Mouse (Mus musculus) adrenal gland, adult 18-20 months (tissue): ENCODE measurements at regions not wholly inside any gene's neighbourhood (a gene's known extent, or its start where the extent isn't known, plus 50 kb on each side); places are given as distances from the start of the nearest gene placed in this dataset.
A peak's percentile ranks its signal among the peaks of the same experiment; 100 is the strongest.

Experiments used
- DNase-seq, 2 experiments: peaks; one replicate each; pipeline ENCODE4 v3.0.0; 2021 to 2022; ENCODE audit warnings: low spot score in 2 of 2

- DNase-seq = no peak
Observed at GRCm38 (mm10) chr9:46824703-46825102, 173.8 kb upstream of the Gm4791 start.

- DNase-seq = no peak
Observed at GRCm38 (mm10) chr9:46819808-46820207, 178.7 kb upstream of the Gm4791 start.

- DNase-seq = no peak
Observed at GRCm38 (mm10) chr9:46819376-46819775, 179.2 kb upstream of the Gm4791 start.

- no peak for DNase-seq
Observed at GRCm38 (mm10) chr9:46816126-46816525, 182.4 kb upstream of the Gm4791 start.

- peak; percentile 52 to 53 for DNase-seq
Observed at GRCm38 (mm10) chr9:46814478-46815241, 183.9 kb upstream of the Gm4791 start.

- no peak for DNase-seq
Observed at GRCm38 (mm10) chr9:46810266-46810665, 188.3 kb upstream of the Gm4791 start.

GRCm38 (mm10) chr9:46795446-46795845, 203.1 kb upstream of the Gm4791 start:
- DNase-seq = no peak

- DNase-seq = no peak
Observed at GRCm38 (mm10) chr9:46789036-46789435, 209.5 kb upstream of the Gm4791 start.

- DNase-seq = no peak
Observed at GRCm38 (mm10) chr9:46788456-46788855, 210.1 kb upstream of the Gm4791 start.

- no peak for DNase-seq
Observed at GRCm38 (mm10) chr9:46784355-46784975, 214.1 kb upstream of the Gm4791 start.

- no peak for DNase-seq
Observed at GRCm38 (mm10) chr9:46783597-46784354, 214.8 kb upstream of the Gm4791 start.

- no peak for DNase-seq
Observed at GRCm38 (mm10) chr9:46781681-46782080, 216.9 kb upstream of the Gm4791 start.

- DNase-seq = no peak
Observed at GRCm38 (mm10) chr9:46778769-46779168, 219.8 kb upstream of the Gm4791 start.

GRCm38 (mm10) chr9:46774821-46775220, 223.7 kb upstream of the Gm4791 start:
- no peak for DNase-seq

- DNase-seq = no peak
Observed at GRCm38 (mm10) chr9:46760247-46760646, 238.3 kb upstream of the Gm4791 start.

- DNase-seq = no peak
Observed at GRCm38 (mm10) chr9:46757005-46757672, 241.4 kb upstream of the Gm4791 start.

GRCm38 (mm10) chr9:46751981-46752380, 246.6 kb upstream of the Gm4791 start:
- DNase-seq = no peak

GRCm38 (mm10) chr9:46749441-46749840, 249.1 kb upstream of the Gm4791 start:
- DNase-seq = no peak

GRCm38 (mm10) chr9:46746266-46746665, 252.3 kb upstream of the Gm4791 start:
- DNase-seq = peak in 1 of 2 experiments; percentile 12

- DNase-seq = no peak
Observed at GRCm38 (mm10) chr9:46740496-46740895, 258.0 kb upstream of the Gm4791 start.

- DNase-seq = peak in 1 of 2 experiments; percentile 15
Observed at GRCm38 (mm10) chr9:46739341-46739740, 259.2 kb upstream of the Gm4791 start.
